Mouse (Mus musculus) c-Kit-positive CD71-positive TER-119-positive erythroid progenitor cells, embryonic 14.5 days (primary cell): Measurements from ENCODE around the gene Prrc2b.

ENCODE experiments used
- DNase-seq: peaks from one replicate; pipeline ENCODE4 v3.0.0-alpha.2; 2013; ENCODE audit warnings: low spot score

Prrc2b gene

GRCm38 (mm10) chr2:32235886-32236759 is 85.2 kb downstream of the Prrc2b start, which contains the start of gene Pomt1:
TSS of gene Pomt1 (plus strand) at chr2:32236590.
- peak; percentile 93 for DNase-seq

- DNase-seq: peak; percentile 58
Measured at GRCm38 (mm10) chr2:32236760-32237487, 86.0 kb downstream of the Prrc2b start.

- DNase-seq: no peak
Measured at GRCm38 (mm10) chr2:32237571-32237970, 86.7 kb downstream of the Prrc2b start.

- DNase-seq: no peak
Measured at GRCm38 (mm10) chr2:32238708-32239435, 88.0 kb downstream of the Prrc2b start.

GRCm38 (mm10) chr2:32240591-32240990 is 89.7 kb downstream of the Prrc2b start:
- no peak for DNase-seq

GRCm38 (mm10) chr2:32242986-32243385 is 92.1 kb downstream of the Prrc2b start:
- no peak for DNase-seq

- DNase-seq: no peak
Measured at GRCm38 (mm10) chr2:32246741-32247140, 95.9 kb downstream of the Prrc2b start.

- DNase-seq: no peak
Measured at GRCm38 (mm10) chr2:32248377-32249361, 97.8 kb downstream of the Prrc2b start.

- DNase-seq: no peak
Measured at GRCm38 (mm10) chr2:32251791-32252527, 101.1 kb downstream of the Prrc2b start.

GRCm38 (mm10) chr2:32252658-32253057 is 101.8 kb downstream of the Prrc2b start:
- no peak for DNase-seq

GRCm38 (mm10) chr2:32253352-32253751 is 102.5 kb downstream of the Prrc2b start:
- no peak for DNase-seq

- DNase-seq: no peak
Measured at GRCm38 (mm10) chr2:32254563-32254962, 103.7 kb downstream of the Prrc2b start.

- no peak for DNase-seq
Measured at GRCm38 (mm10) chr2:32256273-32256672, 105.4 kb downstream of the Prrc2b start.

- no peak for DNase-seq
Measured at GRCm38 (mm10) chr2:32258887-32259533, 108.1 kb downstream of the Prrc2b start.

- peak; percentile 92 for DNase-seq
Measured at GRCm38 (mm10) chr2:32259657-32260417, 109.0 kb downstream of the Prrc2b start, which contains the start of gene Uck1. TSS of gene Uck1 (minus strand) at chr2:32260159.

- DNase-seq: peak; percentile 81
Measured at GRCm38 (mm10) chr2:32260635-32261034, 109.8 kb downstream of the Prrc2b start.

- no peak for DNase-seq
Measured at GRCm38 (mm10) chr2:32275823-32276222, 124.9 kb downstream of the Prrc2b start.

GRCm38 (mm10) chr2:32282289-32282688 is 131.4 kb downstream of the Prrc2b start:
- no peak for DNase-seq

- DNase-seq: peak; percentile 62
Measured at GRCm38 (mm10) chr2:32282727-32283126, 131.8 kb downstream of the Prrc2b start.
